Mouse (Mus musculus) left cerebral cortex, adult 9 months (tissue): ENCODE data around the gene Drc1.

Source experiments
- DNase-seq, 2 experiments: peaks; one replicate each; pipeline ENCODE4 v3.0.0; 2022; ENCODE audit warnings: low spot score in 2 of 2

Drc1 gene

DNA sequence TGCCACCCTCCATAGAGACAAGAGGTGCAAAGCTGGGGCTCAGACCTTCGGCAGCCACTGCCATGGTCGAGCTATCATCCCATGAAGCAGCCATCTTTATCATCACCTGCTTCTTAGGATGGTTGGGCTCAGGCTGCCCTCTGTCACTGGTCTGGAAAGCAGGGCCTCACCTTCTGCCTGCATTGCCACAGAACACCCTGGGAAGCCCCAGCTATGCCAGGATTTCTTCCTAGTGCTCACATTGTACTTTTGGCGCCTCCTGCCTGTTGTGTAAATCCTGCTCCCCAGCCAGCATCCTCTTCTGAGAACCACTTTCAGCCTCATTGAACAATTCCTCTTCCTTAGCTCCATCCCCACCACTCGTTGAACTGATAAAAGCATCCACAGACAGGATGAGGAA is 134.7 kb downstream of the Drc1 start:
- DNase-seq = no peak
